Mouse (Mus musculus): ENCODE results near the gene Trpm3.

DNA sequence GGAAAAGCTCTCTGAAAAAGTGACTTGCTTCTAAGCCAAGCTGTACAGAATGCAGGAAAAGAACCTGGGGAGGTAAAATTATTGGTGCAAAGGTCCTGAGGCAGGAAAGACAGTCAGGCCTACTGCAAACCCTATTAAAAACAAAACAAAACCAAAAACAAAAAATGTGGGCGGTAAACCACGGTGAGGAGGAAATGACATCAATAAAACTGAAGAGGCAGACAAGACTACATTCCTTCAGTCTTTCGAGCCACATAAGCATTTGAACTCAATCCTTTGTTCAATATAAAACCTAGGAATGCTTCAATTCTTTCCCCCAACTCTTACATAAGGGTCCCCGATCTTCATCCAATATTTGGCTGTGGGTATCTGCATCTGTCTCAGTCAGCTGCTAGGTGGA is 814.3 kb downstream of the Trpm3 start:
- TF ChIP-seq CTCF (IDR thresholded peaks at IDR 0.05; ENCODE audit: control insufficient read depth, insufficient read depth, insufficient read length): no peak
- no peak for TF ChIP-seq MAX (IDR thresholded peaks at IDR 0.05)
- TF ChIP-seq CEBPB (IDR thresholded peaks at IDR 0.05; ENCODE audit: low read depth): no peak
- TF ChIP-seq MYOG (IDR thresholded peaks at IDR 0.05; ENCODE audit: control insufficient read depth, extremely low read depth, insufficient read length): no peak
- no peak for TF ChIP-seq MYOD1 (IDR thresholded peaks at IDR 0.05; ENCODE audit: control insufficient read depth, insufficient read length, low read depth)
